Mouse (Mus musculus): ENCODE measurements around the gene Gba2. TPM values are rescaled to one million over a fixed set of nuclear protein-coding genes. Genes with fewer than 3 reads are reported as not detected.
"Not testable (repeated sequence)": the region's sequence is repeated elsewhere in the genome, so short reads cannot be mapped to it uniquely, and the experiment has no call there.

The Gba2 gene
- polyA plus RNA-seq, 1 experiment from 2014 or later: 30.8 TPM

DNA sequence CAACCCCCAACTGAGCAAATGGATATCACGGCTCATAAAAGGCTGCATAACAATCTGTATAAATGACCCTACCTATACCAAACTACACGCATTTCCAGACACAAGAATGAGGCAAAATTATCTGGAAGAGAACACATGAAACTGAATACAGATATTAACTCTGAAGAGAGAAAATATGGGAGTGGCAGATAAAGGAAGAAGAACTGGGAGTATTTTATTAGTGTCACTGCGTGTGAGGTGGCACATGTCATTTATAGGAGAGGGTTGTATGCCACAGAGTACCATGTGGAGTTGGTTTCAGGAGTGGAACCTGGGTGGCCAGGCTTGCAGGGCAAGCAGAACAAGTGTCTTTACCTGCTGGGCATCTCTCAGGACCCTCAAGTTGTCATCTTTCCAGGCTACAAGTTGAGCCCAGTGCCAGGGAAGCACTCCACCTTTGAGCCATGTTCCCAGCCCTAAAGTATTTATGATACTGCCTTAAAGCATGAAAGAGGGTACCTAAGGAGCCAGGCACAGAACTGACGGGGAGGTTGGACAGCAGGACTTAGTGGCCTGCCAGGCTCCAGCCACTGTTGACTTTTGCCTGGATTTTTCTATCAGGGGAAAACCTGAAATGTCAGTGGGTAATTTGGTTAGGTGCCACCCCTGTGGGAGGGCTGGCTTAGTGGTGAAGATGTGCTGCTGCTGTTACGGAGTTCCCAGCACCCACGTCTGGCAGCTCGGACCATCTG is 20.1 kb upstream of the Gba2 start:
- H3K36me3 ChIP-seq (ENCODE audit: control insufficient read depth, insufficient read depth, low read length): no peaks in the 10 kb centered on the region
- H3K4me1 ChIP-seq (ENCODE audit: control insufficient read depth, insufficient read depth, low read length): no peaks in the 10 kb centered on the region
- DNase-seq (ENCODE audit: low spot score) (no peak), ATAC-seq (ENCODE audit: insufficient read depth, low FRiP score, low TSS enrichment) (no peak)
- H3K4me2 ChIP-seq (ENCODE audit: low read depth): no peak overlapping the region
- no peak overlapping the region for H3K27ac ChIP-seq (ENCODE audit: low read depth, low read length)
- H3K4me3 ChIP-seq (ENCODE audit: low read depth, low read length): no peak overlapping the region
- no peak overlapping the region for H3K9ac ChIP-seq (ENCODE audit: low read length)
- 84% methylated on average over 7 of the region's 7 CpGs for WGBS
- no peaks in the 10 kb centered on the region for H3K27me3 ChIP-seq (ENCODE audit: control insufficient read depth, insufficient read depth, low read length)
- no peaks in the 10 kb centered on the region for H3K9me3 ChIP-seq (ENCODE audit: control insufficient read depth, low read length)

DNA sequence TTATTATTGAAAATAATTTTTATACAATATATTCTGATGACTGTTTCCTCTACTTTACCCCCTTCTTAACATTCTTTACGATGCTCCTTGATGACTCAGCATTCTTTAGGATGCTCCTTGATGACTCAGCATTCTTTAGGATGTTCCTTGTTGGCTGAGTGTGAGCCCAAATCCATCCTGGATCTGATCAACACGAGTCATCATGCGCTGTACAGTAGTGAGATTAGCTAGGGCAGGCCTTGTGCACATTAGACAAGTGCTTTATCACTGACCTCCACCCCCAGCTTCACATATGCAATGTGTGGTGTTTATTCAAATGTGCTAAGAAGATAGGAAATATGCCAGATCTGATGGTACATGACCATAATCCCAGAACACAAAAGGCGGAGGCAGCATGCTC is 19.5 kb upstream of the Gba2 start:
- ATAC-seq (ENCODE audit: insufficient read depth, low FRiP score, low TSS enrichment): no peak
- H3K4me3 ChIP-seq (ENCODE audit: low read depth, low read length): no peak overlapping the region
- no peaks in the 10 kb centered on the region for H3K27me3 ChIP-seq (ENCODE audit: control insufficient read depth, insufficient read depth, low read length)
- no peaks in the 10 kb centered on the region for H3K36me3 ChIP-seq (ENCODE audit: control insufficient read depth, insufficient read depth, low read length)
- H3K27ac ChIP-seq (ENCODE audit: low read depth, low read length): no peak overlapping the region
- H3K4me2 ChIP-seq (ENCODE audit: low read depth): no peak overlapping the region
- H3K4me1 ChIP-seq (ENCODE audit: control insufficient read depth, insufficient read depth, low read length): no peaks in the 10 kb centered on the region
- no peak for DNase-seq (ENCODE audit: low spot score)
- WGBS: 85% methylated on average over 4 of the region's 4 CpGs
- H3K9me3 ChIP-seq (ENCODE audit: control insufficient read depth, low read length): no peaks in the 10 kb centered on the region
- no peak overlapping the region for H3K9ac ChIP-seq (ENCODE audit: low read length)

DNA sequence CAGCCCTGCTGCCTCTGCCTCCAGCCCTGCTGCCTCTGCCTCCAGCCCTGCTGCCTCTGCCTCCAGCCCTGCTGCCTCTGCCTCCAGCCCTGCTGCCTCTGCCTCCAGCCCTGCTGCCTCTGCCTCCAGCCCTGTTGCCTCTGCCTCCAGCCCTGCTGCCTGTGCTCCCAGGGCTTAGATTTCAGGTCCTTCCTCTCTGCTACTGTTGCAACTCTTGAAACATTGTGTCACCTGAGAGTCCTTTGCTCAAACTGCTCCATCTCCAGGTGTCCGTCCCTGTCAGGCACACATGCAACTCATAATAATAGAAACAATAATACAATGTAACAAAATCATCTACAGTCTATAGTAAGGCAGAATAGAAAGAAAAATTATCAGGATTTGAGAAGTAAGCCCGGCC is 17.9 kb upstream of the Gba2 start:
- H3K27ac ChIP-seq (ENCODE audit: low read depth, low read length); ATAC-seq (ENCODE audit: insufficient read depth, low FRiP score, low TSS enrichment); H3K4me2 ChIP-seq (ENCODE audit: low read depth); H3K9me3 ChIP-seq (ENCODE audit: control insufficient read depth, low read length); H3K4me1 ChIP-seq (ENCODE audit: control insufficient read depth, insufficient read depth, low read length); DNase-seq (ENCODE audit: low spot score); H3K27me3 ChIP-seq (ENCODE audit: control insufficient read depth, insufficient read depth, low read length); H3K9ac ChIP-seq (ENCODE audit: low read length); H3K4me3 ChIP-seq (ENCODE audit: low read depth, low read length); H3K36me3 ChIP-seq (ENCODE audit: control insufficient read depth, insufficient read depth, low read length): not testable (repeated sequence)
- WGBS: 87% methylated on average over 2 of the region's 2 CpGs

DNA sequence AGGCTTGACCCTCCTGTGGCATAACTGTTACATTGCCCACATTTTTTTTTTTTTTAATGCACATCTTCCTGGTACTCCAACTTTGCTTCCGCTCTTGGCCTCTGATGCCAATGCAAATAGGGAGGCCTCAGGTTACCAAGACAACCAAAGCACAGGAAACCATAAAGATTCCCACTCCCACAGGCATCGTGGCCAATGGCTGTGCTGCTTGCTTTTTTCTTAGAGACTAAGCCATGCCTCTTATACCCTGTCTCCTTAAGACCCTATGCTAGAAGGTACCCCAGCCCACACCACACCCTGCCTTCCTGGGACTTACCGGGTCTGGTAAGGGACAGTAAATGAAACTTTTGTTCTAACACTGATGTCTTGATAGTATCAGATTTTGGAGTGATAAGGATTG is 14.8 kb upstream of the Gba2 start:
- Histone ChIP-seq H3K4me2 (ENCODE audit: low read depth) (no peak overlapping the region), H3K9ac (ENCODE audit: low read length) (no peak overlapping the region), H3K27me3 (ENCODE audit: control insufficient read depth, insufficient read depth, low read length) (no peaks in the 10 kb centered on the region), H3K9me3 (ENCODE audit: control insufficient read depth, low read length) (no peaks in the 10 kb centered on the region), H3K27ac (ENCODE audit: low read depth, low read length) (no peak overlapping the region), H3K36me3 (ENCODE audit: control insufficient read depth, insufficient read depth, low read length) (no peaks in the 10 kb centered on the region), H3K4me1 (ENCODE audit: control insufficient read depth, insufficient read depth, low read length) (no peaks in the 10 kb centered on the region), H3K4me3 (ENCODE audit: low read depth, low read length) (no peak overlapping the region)
- DNase-seq (ENCODE audit: low spot score) (no peak), ATAC-seq (ENCODE audit: insufficient read depth, low FRiP score, low TSS enrichment) (no peak)
- WGBS: 61% methylated on average over 3 of the region's 3 CpGs

DNA sequence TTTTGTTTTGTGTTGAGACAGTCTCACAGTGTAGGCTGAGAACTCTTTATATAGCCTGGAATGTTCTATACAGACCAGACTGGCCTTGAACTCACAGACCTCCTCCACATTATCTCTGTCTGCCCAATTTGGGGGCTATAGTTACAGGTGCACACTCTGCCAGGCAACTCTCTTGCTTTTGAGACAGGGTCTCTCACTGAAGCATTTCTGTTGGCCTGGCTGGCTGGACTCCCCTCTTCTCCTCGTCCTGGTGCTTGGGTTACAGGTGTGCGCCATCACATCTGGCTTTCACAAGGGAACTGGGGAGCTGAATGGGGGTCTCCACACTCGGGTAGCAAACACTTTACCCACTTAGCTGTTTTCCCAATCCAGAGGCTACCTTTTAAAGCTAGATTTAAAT is 13.3 kb upstream of the Gba2 start:
- no peak overlapping the region for H3K4me2 ChIP-seq (ENCODE audit: low read depth)
- H3K9ac ChIP-seq (ENCODE audit: low read length): no peak overlapping the region
- WGBS: 79% methylated on average over 3 of the region's 3 CpGs
- no peaks in the 10 kb centered on the region for H3K4me1 ChIP-seq (ENCODE audit: control insufficient read depth, insufficient read depth, low read length)
- no peak overlapping the region for H3K27ac ChIP-seq (ENCODE audit: low read depth, low read length)
- H3K4me3 ChIP-seq (ENCODE audit: low read depth, low read length): no peak overlapping the region
- H3K27me3 ChIP-seq (ENCODE audit: control insufficient read depth, insufficient read depth, low read length): no peaks in the 10 kb centered on the region
- H3K36me3 ChIP-seq (ENCODE audit: control insufficient read depth, insufficient read depth, low read length): no peaks in the 10 kb centered on the region
- H3K9me3 ChIP-seq (ENCODE audit: control insufficient read depth, low read length): no peaks in the 10 kb centered on the region
- DNase-seq (ENCODE audit: low spot score) (no peak), ATAC-seq (ENCODE audit: insufficient read depth, low FRiP score, low TSS enrichment) (no peak)

DNA sequence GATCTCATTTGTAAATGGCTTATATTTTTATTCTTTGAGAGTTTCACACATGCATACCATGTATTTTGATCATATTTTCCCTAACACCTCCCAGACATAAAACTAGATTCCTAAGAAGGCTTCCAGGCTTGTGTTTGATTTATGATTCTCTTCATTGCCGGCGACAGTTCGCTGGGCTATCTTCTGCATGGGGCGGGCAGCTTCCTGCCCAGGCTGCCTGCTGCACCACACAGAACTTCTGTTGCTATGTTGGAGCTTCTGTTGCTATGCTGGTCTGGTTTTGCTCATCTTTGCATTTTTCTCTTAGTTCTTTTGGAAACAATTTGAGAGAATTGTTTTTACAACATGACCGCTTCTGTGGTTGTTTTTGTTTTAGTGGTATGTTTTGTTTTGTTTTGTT is 12.9 kb upstream of the Gba2 start:
- H3K27ac ChIP-seq (ENCODE audit: low read depth, low read length): no peak overlapping the region
- no peak overlapping the region for H3K4me3 ChIP-seq (ENCODE audit: low read depth, low read length)
- H3K4me2 ChIP-seq (ENCODE audit: low read depth): no peak overlapping the region
- WGBS: 66% methylated on average over 5 of the region's 5 CpGs
- no peaks in the 10 kb centered on the region for H3K4me1 ChIP-seq (ENCODE audit: control insufficient read depth, insufficient read depth, low read length)
- H3K9ac ChIP-seq (ENCODE audit: low read length): no peak overlapping the region
- no peaks in the 10 kb centered on the region for H3K27me3 ChIP-seq (ENCODE audit: control insufficient read depth, insufficient read depth, low read length)
- ATAC-seq (ENCODE audit: insufficient read depth, low FRiP score, low TSS enrichment) (no peak), DNase-seq (ENCODE audit: low spot score) (no peak)
- H3K36me3 ChIP-seq (ENCODE audit: control insufficient read depth, insufficient read depth, low read length): no peaks in the 10 kb centered on the region
- H3K9me3 ChIP-seq (ENCODE audit: control insufficient read depth, low read length): no peaks in the 10 kb centered on the region

DNA sequence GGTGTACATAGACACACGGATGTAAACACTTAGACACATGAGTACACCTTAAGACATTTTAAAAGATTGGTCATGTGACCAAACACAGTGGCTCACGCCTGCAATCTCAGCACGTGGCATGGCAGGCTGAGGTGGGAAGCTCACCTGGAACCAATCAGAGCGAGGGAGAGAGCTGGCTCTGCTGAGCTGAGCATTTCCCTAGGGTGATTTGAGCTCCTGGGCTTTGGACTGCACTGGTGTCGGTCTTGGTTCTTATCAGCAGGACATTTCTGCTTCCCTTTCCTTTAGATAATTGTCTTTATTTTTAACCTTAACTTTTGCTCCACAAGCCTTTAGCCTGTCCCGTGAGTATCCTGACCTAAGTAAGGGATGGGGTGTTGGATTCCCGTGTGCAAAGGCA is 9.0 kb upstream of the Gba2 start:
- peaks cover 2% of the 10 kb centered on the region; the same call in 1 of the 2 replicates for H3K36me3 ChIP-seq (ENCODE audit: control insufficient read depth, insufficient read depth, low read length)
- H3K9ac ChIP-seq (ENCODE audit: low read length): no peak overlapping the region
- H3K27ac ChIP-seq (ENCODE audit: low read depth, low read length): no peak overlapping the region
- ATAC-seq (ENCODE audit: insufficient read depth, low FRiP score, low TSS enrichment): no peak
- WGBS: 67% methylated on average over 7 of the region's 7 CpGs
- no peak overlapping the region for H3K4me2 ChIP-seq (ENCODE audit: low read depth)
- no peak overlapping the region for H3K4me3 ChIP-seq (ENCODE audit: low read depth, low read length)
- H3K4me1 ChIP-seq (ENCODE audit: control insufficient read depth, insufficient read depth, low read length): peaks cover 3% of the 10 kb centered on the region; the same call in 1 of the 2 replicates
- no peak for DNase-seq (ENCODE audit: low spot score)
- H3K27me3 ChIP-seq (ENCODE audit: control insufficient read depth, insufficient read depth, low read length): no peaks in the 10 kb centered on the region
- H3K9me3 ChIP-seq (ENCODE audit: control insufficient read depth, low read length): no peaks in the 10 kb centered on the region

DNA sequence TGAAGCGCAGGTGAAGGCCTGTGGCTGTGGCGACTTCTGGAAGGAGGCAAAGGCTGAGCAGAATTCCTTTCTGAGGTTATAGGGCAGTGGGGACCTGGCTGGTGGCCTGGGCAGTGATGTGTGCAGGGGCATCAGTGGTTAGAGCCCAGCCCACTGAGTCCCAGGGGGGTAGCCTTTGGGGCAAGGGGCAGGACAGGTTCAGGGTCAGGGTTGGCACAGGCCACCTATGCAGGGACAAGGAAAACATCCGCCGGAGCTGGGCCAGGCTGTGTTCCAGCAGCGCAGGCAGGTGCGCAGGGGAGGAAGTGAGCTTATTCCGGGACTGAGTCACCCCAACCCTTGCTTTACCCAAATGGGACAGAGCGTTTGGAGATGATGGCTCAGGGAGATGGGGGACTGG is 7.7 kb upstream of the Gba2 start:
- Histone ChIP-seq H3K9me3 (ENCODE audit: control insufficient read depth, low read length) (no peaks in the 10 kb centered on the region), H3K27me3 (ENCODE audit: control insufficient read depth, insufficient read depth, low read length) (no peaks in the 10 kb centered on the region), H3K4me2 (ENCODE audit: low read depth) (no peak overlapping the region), H3K4me1 (ENCODE audit: control insufficient read depth, insufficient read depth, low read length) (peaks cover 3% of the 10 kb centered on the region; the same call in 1 of the 2 replicates), H3K27ac (ENCODE audit: low read depth, low read length) (no peak overlapping the region), H3K36me3 (ENCODE audit: control insufficient read depth, insufficient read depth, low read length) (peaks cover 6% of the 10 kb centered on the region), H3K9ac (ENCODE audit: low read length) (no peak overlapping the region), H3K4me3 (ENCODE audit: low read depth, low read length) (no peak overlapping the region)
- ATAC-seq (ENCODE audit: insufficient read depth, low FRiP score, low TSS enrichment) (no peak), DNase-seq (ENCODE audit: low spot score) (no peak)
- 76% methylated on average over 8 of the region's 8 CpGs for WGBS

DNA sequence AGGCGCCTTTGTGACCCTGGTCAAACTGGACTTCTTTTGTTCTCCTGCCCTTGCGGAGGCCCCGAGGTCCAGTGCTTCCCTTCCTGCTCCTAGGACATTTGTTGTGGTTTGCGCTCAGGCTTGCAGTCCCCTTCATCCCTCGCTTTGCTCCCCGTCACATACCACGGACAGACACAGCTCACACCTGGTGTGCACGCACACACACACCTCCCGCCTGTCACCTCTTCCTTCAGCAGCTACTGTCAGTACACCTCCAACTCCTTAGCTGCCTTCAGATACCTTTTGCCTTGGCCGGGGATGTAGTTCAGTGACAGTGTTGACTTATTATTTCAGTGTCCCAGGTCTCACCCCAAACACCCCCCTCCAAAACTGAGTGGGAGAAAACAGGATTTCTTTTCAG is 7.0 kb upstream of the Gba2 start:
- peaks cover 3% of the 10 kb centered on the region; the same call in 1 of the 2 replicates for H3K4me1 ChIP-seq (ENCODE audit: control insufficient read depth, insufficient read depth, low read length)
- ATAC-seq (ENCODE audit: insufficient read depth, low FRiP score, low TSS enrichment): no peak
- H3K36me3 ChIP-seq (ENCODE audit: control insufficient read depth, insufficient read depth, low read length): peaks cover 6% of the 10 kb centered on the region
- no peak overlapping the region for H3K27ac ChIP-seq (ENCODE audit: low read depth, low read length)
- H3K4me2 ChIP-seq (ENCODE audit: low read depth): no peak overlapping the region
- 64% methylated on average over 10 of the region's 10 CpGs for WGBS
- H3K27me3 ChIP-seq (ENCODE audit: control insufficient read depth, insufficient read depth, low read length): no peaks in the 10 kb centered on the region
- H3K9ac ChIP-seq (ENCODE audit: low read length): no peak overlapping the region; the same call in 1 of the 2 replicates
- DNase-seq (ENCODE audit: low spot score): no peak
- no peak overlapping the region for H3K4me3 ChIP-seq (ENCODE audit: low read depth, low read length)
- H3K9me3 ChIP-seq (ENCODE audit: control insufficient read depth, low read length): no peaks in the 10 kb centered on the region

Data from neural tube, embryonic 11.5 days (tissue).